Mouse (Mus musculus) myocyte (in vitro differentiated cells): ENCODE measurements at regions not wholly inside any gene's neighbourhood (a gene's known extent, or its start where the extent isn't known, plus 50 kb on each side); places are given as distances from the start of the nearest gene placed in this dataset.

Source experiments
- H3K27me3 ChIP-seq: one replicate; pipeline ENCODE4 v1.6.1; 2011; ENCODE audit not compliant: control insufficient read depth, insufficient read depth, insufficient read length
- H3K36me3 ChIP-seq: one replicate; pipeline ENCODE4 v1.6.1; 2011; ENCODE audit not compliant: control insufficient read depth, insufficient read depth
- H3K4me2 ChIP-seq: one replicate; pipeline ENCODE4 v1.6.1; 2011; ENCODE audit warnings: low read depth, control low read depth
- H3K4me3 ChIP-seq: one replicate; pipeline ENCODE4 v1.5.1; 2011; ENCODE audit warnings: mild to moderate bottlenecking, control low read depth, moderate library complexity
- H3K79me2 ChIP-seq: one replicate; pipeline ENCODE4 v1.6.1; 2011; ENCODE audit not compliant: control insufficient read depth, insufficient read depth
- H3ac ChIP-seq: one replicate; pipeline ENCODE4 v1.6.1; 2011; ENCODE audit not compliant: control insufficient read depth, insufficient read length
- CEBPB ChIP-seq: IDR thresholded peaks from 2 replicates; pipeline ENCODE4 v1.6.1; 2011; ENCODE audit warnings: mild to moderate bottlenecking, moderate library complexity; ENCODE audit not compliant: poor library complexity, insufficient read depth, severe bottlenecking
- E2F4 ChIP-seq: IDR thresholded peaks from one replicate; pipeline ENCODE4 v1.6.1; 2011; ENCODE audit warnings: mild to moderate bottlenecking, control low read depth, moderate library complexity; ENCODE audit not compliant: insufficient read depth
- MAX ChIP-seq: IDR thresholded peaks from one replicate; pipeline ENCODE4 v1.6.1; 2011; ENCODE audit warnings: low read depth, mild to moderate bottlenecking, control low read depth
- MYOD1 ChIP-seq, 3 experiments: IDR thresholded peaks; one replicate each; pipeline ENCODE4 v1.6.1; 2011; ENCODE audit warnings: control low read depth in 2 of 3, low read depth in 2 of 3, mild to moderate bottlenecking in 2 of 3, moderate library complexity in 1 of 3; ENCODE audit not compliant: insufficient read length in 2 of 3, control insufficient read depth in 1 of 3
- MYOG ChIP-seq, 3 experiments: IDR thresholded peaks; one replicate each; pipeline ENCODE4 v1.6.1; 2011; ENCODE audit warnings: control low read depth in 2 of 3, low read depth in 2 of 3, mild to moderate bottlenecking in 2 of 3; ENCODE audit not compliant: insufficient read length in 2 of 3, control insufficient read depth in 1 of 3, insufficient read depth in 1 of 3
- POLR2A ChIP-seq: IDR thresholded peaks from one replicate; pipeline ENCODE4 v1.6.1; 2011; ENCODE audit warnings: low read depth, mild to moderate bottlenecking, control low read depth, moderate library complexity; ENCODE audit not compliant: insufficient read length
- POLR2AphosphoS2 ChIP-seq: IDR thresholded peaks from one replicate; pipeline ENCODE4 v1.6.1; 2011; ENCODE audit warnings: low read depth, control low read depth; ENCODE audit not compliant: insufficient read length
- REST ChIP-seq: IDR thresholded peaks from one replicate; pipeline ENCODE4 v1.6.1; 2011; ENCODE audit warnings: mild to moderate bottlenecking, control low read depth, moderate library complexity; ENCODE audit not compliant: insufficient read depth, insufficient read length
- SRF ChIP-seq: IDR thresholded peaks from one replicate; pipeline ENCODE4 v1.6.1; 2011; ENCODE audit warnings: low read depth; ENCODE audit not compliant: control insufficient read depth, insufficient read length
- TCF12 ChIP-seq: IDR thresholded peaks from one replicate; pipeline ENCODE4 v1.6.1; 2011; ENCODE audit warnings: mild to moderate bottlenecking, control low read depth; ENCODE audit not compliant: poor library complexity, insufficient read depth, severe bottlenecking
- TCF3 ChIP-seq: IDR thresholded peaks from one replicate; pipeline ENCODE4 v1.6.1; 2011; ENCODE audit warnings: low read depth, control low read depth; ENCODE audit not compliant: insufficient read length
- USF1 ChIP-seq: IDR thresholded peaks from one replicate; pipeline ENCODE4 v1.6.1; 2011; ENCODE audit warnings: low read depth, mild to moderate bottlenecking, control low read depth, moderate library complexity

- Histone ChIP-seq H3K27me3 (no peaks in the 10 kb centered on the region), H3K36me3 (no peaks in the 10 kb centered on the region), H3K4me3 (no peak overlapping the region), H3ac (no peak overlapping the region), H3K4me2 (no peak overlapping the region), H3K79me2 (no peaks in the 10 kb centered on the region)
- TF ChIP-seq SRF = no peak
- TF ChIP-seq POLR2A = no peak
- TF ChIP-seq TCF3 = no peak
- TF ChIP-seq USF1 = no peak
- no peak for TF ChIP-seq REST
- no peak for TF ChIP-seq TCF12
- TF ChIP-seq MYOG (IDR thresholded peaks at IDR 0.05; ENCODE audit: control insufficient read depth in 1 of 3, insufficient read depth in 1 of 3, insufficient read length in 2 of 3, low read depth in 2 of 3) = no peak
- no peak for TF ChIP-seq POLR2AphosphoS2
- no peak for TF ChIP-seq MAX
- TF ChIP-seq CEBPB = no peak
- TF ChIP-seq MYOD1 (IDR thresholded peaks at IDR 0.05; ENCODE audit: control insufficient read depth in 1 of 3, insufficient read length in 2 of 3, low read depth in 2 of 3) = no peak
- TF ChIP-seq E2F4 = no peak
Measured at GRCm38 (mm10) chr13:70292713-70293112, 344.7 kb downstream of the Ice1 start.

- TF ChIP-seq POLR2A = no peak
- TF ChIP-seq USF1 = no peak
- no peak overlapping the region for H3ac ChIP-seq
- no peaks in the 10 kb centered on the region for H3K79me2 ChIP-seq
- no peaks in the 10 kb centered on the region for H3K27me3 ChIP-seq
- no peaks in the 10 kb centered on the region for H3K36me3 ChIP-seq
- no peak overlapping the region for H3K4me3 ChIP-seq
- no peak overlapping the region for H3K4me2 ChIP-seq
Measured at GRCm38 (mm10) chr13:70303953-70304525, 333.4 kb downstream of the Ice1 start.

DNA sequence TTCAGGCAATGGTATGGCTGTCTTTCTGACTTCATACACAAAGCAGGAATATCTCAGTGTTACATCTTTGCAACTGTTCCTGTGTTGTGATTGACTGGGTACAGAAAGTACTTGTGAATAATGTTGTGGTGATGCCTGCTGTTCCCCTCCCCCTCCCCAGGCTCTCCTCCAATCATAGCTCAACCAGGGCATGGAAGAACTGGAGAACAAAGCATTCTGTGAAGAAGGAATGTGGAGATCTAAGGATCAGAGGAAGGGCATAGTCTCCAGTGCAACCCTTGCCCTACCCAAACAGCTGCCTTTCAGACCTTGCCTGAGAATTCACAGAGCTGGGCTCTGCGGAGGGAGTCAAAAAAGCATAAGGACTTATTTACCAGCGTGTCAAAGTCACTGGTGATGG is 326.9 kb downstream of the Ice1 start:
- Histone ChIP-seq H3K79me2 (no peaks in the 10 kb centered on the region), H3K27me3 (no peaks in the 10 kb centered on the region), H3K36me3 (no peaks in the 10 kb centered on the region), H3K4me2 (no peak overlapping the region), H3ac (no peak overlapping the region), H3K4me3 (no peak overlapping the region)
- TF ChIP-seq CEBPB = no peak
- TF ChIP-seq TCF12 = no peak
- TF ChIP-seq MYOG (IDR thresholded peaks at IDR 0.05; ENCODE audit: control insufficient read depth in 1 of 3, insufficient read depth in 1 of 3, insufficient read length in 2 of 3, low read depth in 2 of 3) = no peak
- no peak for TF ChIP-seq POLR2A
- no peak for TF ChIP-seq E2F4
- no peak for TF ChIP-seq TCF3
- TF ChIP-seq POLR2AphosphoS2 = no peak
- TF ChIP-seq MAX = no peak
- TF ChIP-seq MYOD1 (IDR thresholded peaks at IDR 0.05; ENCODE audit: control insufficient read depth in 1 of 3, insufficient read length in 2 of 3, low read depth in 2 of 3) = no peak
- no peak for TF ChIP-seq REST
- TF ChIP-seq USF1 = no peak
- no peak for TF ChIP-seq SRF

DNA sequence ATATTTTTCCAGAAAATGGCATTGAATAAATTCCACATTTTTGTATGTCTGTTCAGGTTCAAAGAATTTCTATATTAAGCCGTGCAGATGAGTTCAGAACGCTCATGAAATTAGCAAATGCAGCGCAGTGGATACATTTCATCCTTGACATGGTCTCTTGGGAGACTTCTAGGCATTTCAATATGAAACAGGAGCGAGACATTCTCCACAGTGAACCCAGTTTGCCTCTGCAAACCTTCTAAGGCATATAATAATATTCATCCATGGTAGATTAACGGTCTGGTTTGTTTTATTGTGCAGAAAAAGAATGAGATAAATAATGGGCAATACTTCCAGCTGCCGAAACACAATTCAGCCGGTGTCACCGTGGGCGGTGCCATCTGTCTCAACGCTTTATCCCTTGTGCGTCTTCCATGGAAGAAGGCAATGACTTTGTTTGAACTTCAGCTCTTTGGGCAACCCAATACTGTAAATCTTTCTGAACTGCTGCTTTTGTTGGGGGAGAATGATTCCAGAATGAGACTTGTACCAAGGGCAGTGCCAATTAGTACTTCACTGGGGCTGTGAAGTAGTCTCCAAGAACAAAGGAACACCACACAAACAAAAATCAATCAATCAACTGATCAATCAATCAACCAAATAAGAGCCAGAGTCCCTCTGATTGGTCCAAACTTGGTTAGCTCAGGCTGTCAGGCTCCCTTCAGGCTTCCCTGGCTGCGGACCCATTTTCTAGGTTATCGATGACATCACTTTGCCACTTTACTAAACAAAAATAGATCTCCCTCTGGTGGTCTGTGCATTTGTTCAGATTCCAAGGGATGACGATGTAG is 326.0 kb downstream of the Ice1 start:
- H3K4me3 ChIP-seq = no peak overlapping the region
- H3K36me3 ChIP-seq = no peaks in the 10 kb centered on the region
- H3K27me3 ChIP-seq = no peaks in the 10 kb centered on the region
- TF ChIP-seq MAX (no peak), CEBPB (no peak), TCF12 (no peak), USF1 (no peak), E2F4 (no peak), MYOG (IDR thresholded peaks at IDR 0.05; ENCODE audit: control insufficient read depth in 1 of 3, insufficient read depth in 1 of 3, insufficient read length in 2 of 3, low read depth in 2 of 3) (no peak), REST (no peak), SRF (no peak), TCF3 (no peak), POLR2A (no peak), POLR2AphosphoS2 (no peak), MYOD1 (IDR thresholded peaks at IDR 0.05; ENCODE audit: control insufficient read depth in 1 of 3, insufficient read length in 2 of 3, low read depth in 2 of 3) (no peak)
- H3K79me2 ChIP-seq = no peaks in the 10 kb centered on the region
- H3ac ChIP-seq = no peak overlapping the region
- no peak overlapping the region for H3K4me2 ChIP-seq

DNA sequence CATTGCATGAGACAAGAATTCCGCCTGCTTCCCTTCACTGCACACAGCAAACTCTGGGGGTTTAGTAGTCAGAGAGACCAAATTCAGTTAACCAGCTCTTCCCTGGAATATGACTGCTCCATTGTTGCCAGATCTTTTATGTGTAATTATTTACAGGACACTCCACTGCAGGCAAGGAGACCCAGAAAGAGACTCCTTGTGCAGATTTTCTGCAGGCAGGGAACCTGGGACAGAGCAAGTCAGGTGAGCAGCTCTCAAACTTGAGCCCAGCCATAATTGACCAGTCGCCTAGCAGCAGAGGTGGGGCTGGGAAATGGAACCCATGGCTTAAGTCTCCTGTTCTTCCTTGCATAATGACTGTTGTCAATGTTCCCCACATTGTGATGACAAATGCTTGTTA is 324.2 kb downstream of the Ice1 start:
- Histone ChIP-seq H3ac (no peak overlapping the region), H3K79me2 (no peaks in the 10 kb centered on the region), H3K4me2 (no peak overlapping the region), H3K27me3 (no peaks in the 10 kb centered on the region), H3K4me3 (no peak overlapping the region), H3K36me3 (no peaks in the 10 kb centered on the region)
- TF ChIP-seq E2F4 = no peak
- no peak for TF ChIP-seq POLR2A
